Mouse (Mus musculus): ENCODE measurements around the gene Abcb9. TPM values are rescaled to one million over a fixed set of nuclear protein-coding genes. Genes with fewer than 3 reads are reported as not detected.
A peak's percentile ranks its signal among the peaks of the same experiment; 100 is the strongest.

The Abcb9 gene
- polyA plus RNA-seq, 1 experiment from 2014 or later: 8.1 TPM

- H3K4me2 ChIP-seq: peak within 1 kb of the TSS; percentile 76
- H3K36me3 ChIP-seq: peaks cover 8% of the 10 kb centered on the region; the same call in 1 of the 2 replicates
- H3K9ac ChIP-seq: peak within 1 kb of the TSS; percentile 75
- H3K27ac ChIP-seq (replicated peaks): peak within 1 kb of the TSS; percentile 92
- peak within 1 kb of the TSS; percentile 59 for H3K4me3 ChIP-seq
- ATAC-seq (ENCODE audit: low read depth): peak; percentile 96
- no peaks in the 10 kb centered on the region for H3K9me3 ChIP-seq
- peaks cover 41% of the 10 kb centered on the region for H3K4me1 ChIP-seq (replicated peaks)
- WGBS: under 1% methylated on average over 66 of the region's 66 CpGs
- H3K27me3 ChIP-seq: no peaks in the 10 kb centered on the region
Measured at GRCm38 (mm10) chr5:124111742-124112497, 16.3 kb upstream of the Abcb9 start, which contains the start of gene Ogfod2. Gene Ogfod2, plus strand, starts transcription at chr5:124112297.

- H3K36me3 ChIP-seq: peaks cover 8% of the 10 kb centered on the region; the same call in 1 of the 2 replicates
- peak overlapping the region; percentile 75 for H3K9ac ChIP-seq
- 0 out of 2 replicates have a peak, but pooled peaks have one; percentile 9 for ATAC-seq (ENCODE audit: low read depth)
- H3K4me1 ChIP-seq (replicated peaks): peaks cover 34% of the 10 kb centered on the region
- no peaks in the 10 kb centered on the region for H3K9me3 ChIP-seq
- H3K27ac ChIP-seq (replicated peaks): peak overlapping the region; percentile 92
- H3K4me3 ChIP-seq: peak overlapping the region; percentile 59
- H3K4me2 ChIP-seq: peak overlapping the region; percentile 76
- no peaks in the 10 kb centered on the region for H3K27me3 ChIP-seq
- 23% methylated on average over 17 of the region's 17 CpGs for WGBS
Measured at GRCm38 (mm10) chr5:124111077-124111741, 15.6 kb upstream of the Abcb9 start.

GRCm38 (mm10) chr5:124103552-124103951, 8.0 kb upstream of the Abcb9 start:
- no peaks in the 10 kb centered on the region for H3K27me3 ChIP-seq
- H3K4me3 ChIP-seq: no peak overlapping the region
- no peaks in the 10 kb centered on the region for H3K36me3 ChIP-seq
- H3K9me3 ChIP-seq: no peaks in the 10 kb centered on the region
- 91% methylated on average over 9 of the region's 9 CpGs for WGBS
- no peak for ATAC-seq (ENCODE audit: low read depth)
- no peaks in the 10 kb centered on the region for H3K4me1 ChIP-seq (replicated peaks)
- H3K27ac ChIP-seq (replicated peaks): no peak overlapping the region
- H3K4me2 ChIP-seq: no peak overlapping the region
- no peak overlapping the region for H3K9ac ChIP-seq

- ATAC-seq (ENCODE audit: low read depth): no peak
- H3K27ac ChIP-seq (replicated peaks): no peak overlapping the region
- H3K9ac ChIP-seq: no peak overlapping the region
- no peaks in the 10 kb centered on the region for H3K4me1 ChIP-seq (replicated peaks)
- no peaks in the 10 kb centered on the region for H3K36me3 ChIP-seq
- no peak overlapping the region for H3K4me3 ChIP-seq
- WGBS: 91% methylated on average over 3 of the region's 3 CpGs
- no peaks in the 10 kb centered on the region for H3K9me3 ChIP-seq
- H3K27me3 ChIP-seq: no peaks in the 10 kb centered on the region
- H3K4me2 ChIP-seq: no peak overlapping the region
Measured at GRCm38 (mm10) chr5:124103020-124103419, 7.4 kb upstream of the Abcb9 start.

GRCm38 (mm10) chr5:124102326-124102725, 6.7 kb upstream of the Abcb9 start:
- 91% methylated on average over 6 of the region's 6 CpGs for WGBS
- ATAC-seq (ENCODE audit: low read depth): no peak

GRCm38 (mm10) chr5:124100128-124101044, 4.8 kb upstream of the Abcb9 start:
- Histone ChIP-seq H3K4me1 (replicated peaks) (peaks cover 6% of the 10 kb centered on the region; the same call in 1 of the 2 replicates), H3K27me3 (peaks cover 5% of the 10 kb centered on the region; the same call in 1 of the 2 replicates), H3K4me2 (no peak overlapping the region), H3K4me3 (no peak overlapping the region), H3K9me3 (0 out of 2 replicates have a peak, but pooled peaks cover 3% of the 10 kb centered on the region), H3K9ac (no peak overlapping the region), H3K36me3 (no peaks in the 10 kb centered on the region), H3K27ac (replicated peaks) (no peak overlapping the region)
- no peak for ATAC-seq (ENCODE audit: low read depth)
- WGBS: 92% methylated on average over 11 of the region's 11 CpGs

More at GRCm38 (mm10) chr5:124102326-124102725, 6.7 kb upstream of the Abcb9 start:
- no peaks in the 10 kb centered on the region for H3K36me3 ChIP-seq
- H3K9ac ChIP-seq: no peak overlapping the region
- H3K4me2 ChIP-seq: no peak overlapping the region
- no peaks in the 10 kb centered on the region for H3K9me3 ChIP-seq
- no peaks in the 10 kb centered on the region for H3K4me1 ChIP-seq (replicated peaks)
- H3K27ac ChIP-seq (replicated peaks): no peak overlapping the region
- no peaks in the 10 kb centered on the region for H3K27me3 ChIP-seq
- no peak overlapping the region for H3K4me3 ChIP-seq

- Histone ChIP-seq H3K27ac (replicated peaks) (no peak overlapping the region), H3K4me1 (replicated peaks) (peaks cover 7% of the 10 kb centered on the region; the same call in 1 of the 2 replicates), H3K36me3 (no peaks in the 10 kb centered on the region), H3K4me2 (no peak overlapping the region), H3K4me3 (no peak overlapping the region), H3K27me3 (peaks cover 18% of the 10 kb centered on the region), H3K9me3 (0 out of 2 replicates have a peak, but pooled peaks cover 3% of the 10 kb centered on the region), H3K9ac (no peak overlapping the region)
- 83% methylated on average over 2 of the region's 2 CpGs for WGBS
- ATAC-seq (ENCODE audit: low read depth): no peak
Measured at GRCm38 (mm10) chr5:124098923-124099322, 3.3 kb upstream of the Abcb9 start.

- ATAC-seq (ENCODE audit: low read depth): peak; percentile 69
- H3K36me3 ChIP-seq: no peaks in the 10 kb centered on the region
- peak overlapping the region; percentile 72 for H3K9ac ChIP-seq
- H3K9me3 ChIP-seq: 0 out of 2 replicates have a peak, but pooled peaks cover 3% of the 10 kb centered on the region
- peaks cover 7% of the 10 kb centered on the region; the same call in 1 of the 2 replicates for H3K4me1 ChIP-seq (replicated peaks)
- no peak overlapping the region for H3K27ac ChIP-seq (replicated peaks)
- H3K27me3 ChIP-seq: peaks cover 21% of the 10 kb centered on the region
- H3K4me3 ChIP-seq: peak overlapping the region; percentile 47
- peak overlapping the region; percentile 67 for H3K4me2 ChIP-seq
- 9% methylated on average over 19 of the region's 19 CpGs for WGBS
Measured at GRCm38 (mm10) chr5:124095077-124095581, 469 bp downstream of the Abcb9 start.

- Histone ChIP-seq H3K27me3 (peaks cover 21% of the 10 kb centered on the region), H3K36me3 (no peaks in the 10 kb centered on the region; the same call in 1 of the 2 replicates), H3K4me2 (peak overlapping the region; percentile 18; the same call in 1 of the 2 replicates), H3K4me1 (replicated peaks) (peaks cover 7% of the 10 kb centered on the region; the same call in 1 of the 2 replicates), H3K4me3 (no peak overlapping the region), H3K27ac (replicated peaks) (no peak overlapping the region), H3K9ac (no peak overlapping the region), H3K9me3 (0 out of 2 replicates have a peak, but pooled peaks cover 3% of the 10 kb centered on the region)
- 84% methylated on average over 12 of the region's 12 CpGs for WGBS
- ATAC-seq (ENCODE audit: low read depth): no peak
Measured at GRCm38 (mm10) chr5:124093852-124094604, 1.6 kb downstream of the Abcb9 start.

- Histone ChIP-seq H3K4me1 (replicated peaks) (peaks cover 7% of the 10 kb centered on the region; the same call in 1 of the 2 replicates), H3K4me2 (no peak overlapping the region), H3K36me3 (no peaks in the 10 kb centered on the region; the same call in 1 of the 2 replicates), H3K27me3 (peaks cover 21% of the 10 kb centered on the region), H3K9me3 (0 out of 2 replicates have a peak, but pooled peaks cover 3% of the 10 kb centered on the region), H3K9ac (no peak overlapping the region), H3K4me3 (no peak overlapping the region), H3K27ac (replicated peaks) (no peak overlapping the region)
- WGBS: 80% methylated on average over 11 of the region's 11 CpGs
- no peak for ATAC-seq (ENCODE audit: low read depth)
Measured at GRCm38 (mm10) chr5:124093120-124093794, 2.3 kb downstream of the Abcb9 start.

All from neural tube, embryonic 13.5 days (tissue).